Mouse (Mus musculus): ENCODE measurements around the gene Gpr155.
A peak's percentile ranks its signal among the peaks of the same experiment; 100 is the strongest.

Gene Gpr155

GRCm38 (mm10) chr2:73386356-73387046 lies at the start of gene Gpr155:
TSS of gene Gpr155 (minus strand) at chr2:73386572.
- DNase-seq (ENCODE audit: low read depth), result peak; percentile 98

GRCm38 (mm10) chr2:73435847-73436246 lies 49.5 kb upstream of the Gpr155 start:
- DNase-seq (ENCODE audit: low read depth), result no peak

GRCm38 (mm10) chr2:73431959-73432396 lies 45.6 kb upstream of the Gpr155 start:
- DNase-seq (ENCODE audit: low read depth), result no peak

GRCm38 (mm10) chr2:73428803-73429468 lies 42.6 kb upstream of the Gpr155 start:
- DNase-seq (ENCODE audit: low read depth), result no peak

GRCm38 (mm10) chr2:73427293-73427692 lies 40.9 kb upstream of the Gpr155 start:
- DNase-seq (ENCODE audit: low read depth), result peak; percentile 32

- DNase-seq (ENCODE audit: low read depth), result no peak
Measured at GRCm38 (mm10) chr2:73425822-73426221, 39.5 kb upstream of the Gpr155 start.

- DNase-seq (ENCODE audit: low read depth), result no peak
Measured at GRCm38 (mm10) chr2:73419730-73420129, 33.4 kb upstream of the Gpr155 start.

- no peak for DNase-seq (ENCODE audit: low read depth)
Measured at GRCm38 (mm10) chr2:73419285-73419684, 32.9 kb upstream of the Gpr155 start.

GRCm38 (mm10) chr2:73415892-73416291 lies 29.5 kb upstream of the Gpr155 start:
- DNase-seq (ENCODE audit: low read depth), result no peak

GRCm38 (mm10) chr2:73410076-73410475 lies 23.7 kb upstream of the Gpr155 start:
- DNase-seq (ENCODE audit: low read depth), result no peak

GRCm38 (mm10) chr2:73407662-73408061 lies 21.3 kb upstream of the Gpr155 start:
- DNase-seq (ENCODE audit: low read depth), result no peak

- DNase-seq (ENCODE audit: low read depth), result no peak
Measured at GRCm38 (mm10) chr2:73406336-73406915, 20.1 kb upstream of the Gpr155 start.

GRCm38 (mm10) chr2:73404980-73405379 lies 18.6 kb upstream of the Gpr155 start:
- no peak for DNase-seq (ENCODE audit: low read depth)

- no peak for DNase-seq (ENCODE audit: low read depth)
Measured at GRCm38 (mm10) chr2:73404442-73404841, 18.1 kb upstream of the Gpr155 start.

- no peak for DNase-seq (ENCODE audit: low read depth)
Measured at GRCm38 (mm10) chr2:73403385-73404013, 17.1 kb upstream of the Gpr155 start.

- no peak for DNase-seq (ENCODE audit: low read depth)
Measured at GRCm38 (mm10) chr2:73401689-73402088, 15.3 kb upstream of the Gpr155 start.

- DNase-seq (ENCODE audit: low read depth), result no peak
Measured at GRCm38 (mm10) chr2:73397476-73397875, 11.1 kb upstream of the Gpr155 start.

GRCm38 (mm10) chr2:73396828-73397325 lies 10.5 kb upstream of the Gpr155 start:
- no peak for DNase-seq (ENCODE audit: low read depth)

- DNase-seq (ENCODE audit: low read depth), result no peak
Measured at GRCm38 (mm10) chr2:73395516-73395915, 9.1 kb upstream of the Gpr155 start.

GRCm38 (mm10) chr2:73394476-73394875 lies 8.1 kb upstream of the Gpr155 start:
- DNase-seq (ENCODE audit: low read depth), result no peak

- DNase-seq (ENCODE audit: low read depth), result no peak
Measured at GRCm38 (mm10) chr2:73392772-73393171, 6.4 kb upstream of the Gpr155 start.

- no peak for DNase-seq (ENCODE audit: low read depth)
Measured at GRCm38 (mm10) chr2:73389951-73390350, 3.6 kb upstream of the Gpr155 start.

- no peak for DNase-seq (ENCODE audit: low read depth)
Measured at GRCm38 (mm10) chr2:73387806-73388205, 1.4 kb upstream of the Gpr155 start.
